Mouse (Mus musculus) midbrain, embryonic 15.5 days (tissue): ENCODE results near the gene Olfr55. TPM values are rescaled to one million over a fixed set of nuclear protein-coding genes. Genes with fewer than 3 reads are reported as not detected.
"Not testable (repeated sequence)": the region's sequence is repeated elsewhere in the genome, so short reads cannot be mapped to it uniquely, and the experiment has no call there.

Experiments
- ATAC-seq: fragments of 200-750 bp; cut with Nextera tagmentation; replicated peaks from 2 replicates; pipeline ENCODE4 v1.8.0; 2017; ENCODE audit warnings: moderate TSS enrichment
- H3K27ac ChIP-seq: fragments of 300-500 bp; sonication (generic); 2 replicates; pipeline ENCODE4 v1.5.1; 2015; ENCODE audit warnings: mild to moderate bottlenecking, inconsistent platforms
- H3K27me3 ChIP-seq: fragments of 300-500 bp; sonication (generic); replicated peaks from 2 replicates; pipeline ENCODE4 v1.6.1; 2015; ENCODE audit warnings: inconsistent platforms
- H3K36me3 ChIP-seq: fragments of 300-500 bp; sonication (generic); replicated peaks from 2 replicates; pipeline ENCODE4 v1.6.1; 2015; ENCODE audit warnings: inconsistent platforms
- H3K4me1 ChIP-seq: fragments of 300-500 bp; sonication (generic); 2 replicates; pipeline ENCODE4 v1.6.1; 2015; ENCODE audit warnings: inconsistent platforms
- H3K4me2 ChIP-seq: fragments of 300-500 bp; sonication (generic); 2 replicates; pipeline ENCODE4 v1.6.1; 2015; ENCODE audit warnings: inconsistent platforms, mild to moderate bottlenecking, moderate library complexity
- H3K4me3 ChIP-seq: fragments of 300-500 bp; sonication (generic); 2 replicates; pipeline ENCODE4 v1.5.1; 2015; ENCODE audit warnings: mild to moderate bottlenecking, inconsistent platforms
- H3K9ac ChIP-seq: fragments of 300-500 bp; sonication (generic); 2 replicates; pipeline ENCODE4 v1.6.1; 2015; ENCODE audit warnings: mild to moderate bottlenecking, inconsistent platforms
- H3K9me3 ChIP-seq: fragments of 300-500 bp; sonication (generic); 2 replicates; pipeline ENCODE4 v1.6.1; 2016; ENCODE audit warnings: inconsistent platforms
- WGBS: fragments of 180-500 bp; shearing (Covaris S2); methylation state at CpG from one replicate; pipeline ENCODE4 v1.1.7; 2015; ENCODE audit warnings: mixed read lengths; 5-methylcytosine and 5-hydroxymethylcytosine counted together
- polyA plus RNA-seq: library from polyadenylated mRNA; unstranded; fragments of >200 nt; fragmentation: Nextera tagmentation; extraction: Ambion mirVana; gene quantifications from 2 replicates; pipeline ENCODE4 v1.2.1, GENCODE M21; 2015

Olfr55 gene
- polyA plus RNA-seq: not detected in 2 replicates

DNA sequence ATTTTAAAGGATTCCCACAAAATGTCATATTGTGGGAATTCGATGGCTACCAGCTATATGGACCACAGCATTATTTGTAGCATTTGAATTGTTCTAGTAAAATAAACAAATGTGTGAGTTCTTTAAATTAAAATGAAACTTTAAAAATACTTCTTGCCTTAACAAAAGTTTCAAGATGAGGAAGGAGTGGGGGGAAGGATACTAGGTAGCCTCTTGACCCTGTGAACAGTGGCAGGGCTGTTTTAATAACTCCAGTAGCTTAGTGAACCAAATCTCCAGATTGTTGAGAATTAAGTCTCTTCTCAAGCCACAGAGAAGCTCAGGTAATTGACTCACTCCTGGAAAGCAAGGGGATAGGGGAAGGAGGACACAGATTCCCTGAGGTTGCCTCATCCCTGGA lies at the start of gene Olfr55:
TSS of gene Olfr55 (plus strand) at position 301 of the 400 bp plus-strand sequence.
- H3K9ac ChIP-seq, ATAC-seq, H3K36me3 ChIP-seq, H3K27ac ChIP-seq, H3K4me3 ChIP-seq, H3K27me3 ChIP-seq, H3K9me3 ChIP-seq, H3K4me2 ChIP-seq, H3K4me1 ChIP-seq: not testable (repeated sequence)
- WGBS: 77% methylated on average over 1 of the region's 1 CpGs

- Histone ChIP-seq H3K4me2 (no peak overlapping the region), H3K36me3 (no peaks in the 10 kb centered on the region), H3K4me3 (no peak overlapping the region), H3K9ac (no peak overlapping the region), H3K27me3 (no peaks in the 10 kb centered on the region), H3K4me1 (no peaks in the 10 kb centered on the region), H3K27ac (no peak overlapping the region), H3K9me3 (no peaks in the 10 kb centered on the region)
- ATAC-seq: no peak
These were observed 43.7 kb upstream of the Olfr55 start for GRCm38 (mm10) chr17:33124546-33124945.

DNA sequence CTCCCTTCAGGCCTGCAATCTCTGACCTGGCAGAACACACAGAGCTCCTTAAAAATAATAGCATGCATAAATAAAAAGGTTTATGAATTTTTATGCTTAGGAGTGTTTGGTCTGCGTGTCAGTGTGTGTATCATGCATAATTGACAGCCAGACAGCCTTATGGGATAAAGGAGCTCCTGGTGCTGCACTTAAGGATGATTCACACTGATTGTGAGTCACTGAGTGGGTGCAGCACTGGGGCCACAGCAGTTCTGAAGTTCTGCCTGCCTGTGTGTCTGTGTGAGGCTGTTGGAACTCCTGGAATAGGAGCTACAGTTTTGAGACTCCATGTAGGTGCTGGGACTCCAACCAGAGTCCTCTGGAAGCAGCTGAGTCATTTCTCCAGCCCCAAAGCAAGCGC lies 42.0 kb upstream of the Olfr55 start:
- no peaks in the 10 kb centered on the region for H3K9me3 ChIP-seq
- no peak overlapping the region for H3K4me2 ChIP-seq
- no peaks in the 10 kb centered on the region for H3K27me3 ChIP-seq
- whole genome bisulfite sequencing: 64% methylated on average over 2 of the region's 2 CpGs
- no peaks in the 10 kb centered on the region for H3K36me3 ChIP-seq
- no peak overlapping the region for H3K9ac ChIP-seq
- no peak overlapping the region for H3K27ac ChIP-seq
- ATAC-seq: no peak
- no peaks in the 10 kb centered on the region for H3K4me1 ChIP-seq
- H3K4me3 ChIP-seq: no peak overlapping the region

- H3K4me1 ChIP-seq: no peaks in the 10 kb centered on the region
- no peaks in the 10 kb centered on the region for H3K27me3 ChIP-seq
- WGBS: 74% methylated on average over 18 of the region's 18 CpGs
- no peak within 1 kb of the TSS for H3K4me2 ChIP-seq
- H3K9ac ChIP-seq: no peak within 1 kb of the TSS
- no peaks in the 10 kb centered on the region for H3K9me3 ChIP-seq
- no peaks in the 10 kb centered on the region for H3K36me3 ChIP-seq
- no peak within 1 kb of the TSS for H3K27ac ChIP-seq
- ATAC-seq: no peak
- no peak within 1 kb of the TSS for H3K4me3 ChIP-seq
These were observed 28.9 kb upstream of the Olfr55 start, which contains the start of gene Morc2b for GRCm38 (mm10) chr17:33139261-33139820. Gene Morc2b (minus strand): TSS chr17:33139683.

GRCm38 (mm10) chr17:33191002-33191401 lies 22.8 kb downstream of the Olfr55 start, which contains the start of gene Olfr239:
Gene Olfr239 (plus strand): TSS chr17:33191302.
- not testable (repeated sequence) for H3K27me3 ChIP-seq, H3K4me2 ChIP-seq, H3K4me1 ChIP-seq, H3K9me3 ChIP-seq, H3K9ac ChIP-seq, H3K4me3 ChIP-seq, H3K27ac ChIP-seq, H3K36me3 ChIP-seq, ATAC-seq
- no CpG with 5 or more reads among the region's 2 CpGs for WGBS

- H3K9ac ChIP-seq: no peak within 1 kb of the TSS
- no peak for ATAC-seq
These were observed 53.3 kb downstream of the Olfr55 start, which contains the start of gene Olfr1564 for GRCm38 (mm10) chr17:33221590-33221989. Gene Olfr1564 (minus strand): TSS chr17:33221690.

More at GRCm38 (mm10) chr17:33221590-33221989, 53.3 kb downstream of the Olfr55 start, which contains the start of gene Olfr1564:
- peaks cover 9% of the 10 kb centered on the region for H3K9me3 ChIP-seq
- WGBS: 81% methylated on average over 2 of the region's 2 CpGs
- no peak within 1 kb of the TSS for H3K4me2 ChIP-seq
- no peak within 1 kb of the TSS for H3K27ac ChIP-seq
- no peaks in the 10 kb centered on the region for H3K27me3 ChIP-seq
- no peak within 1 kb of the TSS for H3K4me3 ChIP-seq
- H3K36me3 ChIP-seq: no peaks in the 10 kb centered on the region
- H3K4me1 ChIP-seq: no peaks in the 10 kb centered on the region

Other genes with a start within 250 kb of the Olfr55 start
- 7.7 and 8.7 TPM in 2 replicates for gene Cyp4f13, start 221.0 kb upstream of the Olfr55 start, polyA plus RNA-seq
- gene Zfp472, start 202.6 kb upstream of the Olfr55 start, polyA plus RNA-seq: 8.1 and 8.4 TPM in 2 replicates
- 23.6 and 24.0 TPM in 2 replicates for gene Zfp952, start 175.3 kb upstream of the Olfr55 start, polyA plus RNA-seq
- gene Zfp763, start 135.0 kb upstream of the Olfr55 start, polyA plus RNA-seq: 28.7 and 29.5 TPM in 2 replicates
- not detected in 2 replicates for gene 4921501E09Rik, start 100.4 kb upstream of the Olfr55 start, polyA plus RNA-seq
- 23.0 and 24.0 TPM in 2 replicates for gene Zfp563, start 79.1 kb upstream of the Olfr55 start, polyA plus RNA-seq
- gene Morc2b, start 28.8 kb upstream of the Olfr55 start, polyA plus RNA-seq: 0.34 and 0.50 TPM in 2 replicates
- 0.12 TPM in 1 of 2 replicates, not detected in the other for gene Olfr239, start 22.9 kb downstream of the Olfr55 start, polyA plus RNA-seq
- not detected in 2 replicates for gene Olfr1564, start 53.2 kb downstream of the Olfr55 start, polyA plus RNA-seq
- 25.7 and 28.0 TPM in 2 replicates for gene Zfp955a, start 86.7 kb downstream of the Olfr55 start, polyA plus RNA-seq
- 0.04 TPM in 2 replicates for gene Olfr63, start 96.2 kb downstream of the Olfr55 start, polyA plus RNA-seq
- gene Zfp955b, start 121.1 kb downstream of the Olfr55 start, polyA plus RNA-seq: 21.5 TPM in 2 replicates
- 14.9 and 16.1 TPM in 2 replicates for gene Zfp81, start 190.4 kb downstream of the Olfr55 start, polyA plus RNA-seq
- gene Zfp101, start 226.2 kb downstream of the Olfr55 start, polyA plus RNA-seq: 12.2 and 13.5 TPM in 2 replicates